Mouse (Mus musculus) urinary bladder, postnatal 0 days (tissue): ENCODE results near the gene Gm42517. TPM values are rescaled to one million over a fixed set of nuclear protein-coding genes. Genes with fewer than 3 reads are reported as not detected.

Experiments used
- polyA plus RNA-seq: library from polyadenylated mRNA; unstranded; fragments of >200 nt; fragmentation: Nextera tagmentation; extraction: Ambion mirVana; gene quantifications from 2 replicates; pipeline ENCODE4 v1.2.1, GENCODE M21; 2015

Gene Gm42517
- 0.11 and 0.13 TPM in 2 replicates for polyA plus RNA-seq

DNA sequence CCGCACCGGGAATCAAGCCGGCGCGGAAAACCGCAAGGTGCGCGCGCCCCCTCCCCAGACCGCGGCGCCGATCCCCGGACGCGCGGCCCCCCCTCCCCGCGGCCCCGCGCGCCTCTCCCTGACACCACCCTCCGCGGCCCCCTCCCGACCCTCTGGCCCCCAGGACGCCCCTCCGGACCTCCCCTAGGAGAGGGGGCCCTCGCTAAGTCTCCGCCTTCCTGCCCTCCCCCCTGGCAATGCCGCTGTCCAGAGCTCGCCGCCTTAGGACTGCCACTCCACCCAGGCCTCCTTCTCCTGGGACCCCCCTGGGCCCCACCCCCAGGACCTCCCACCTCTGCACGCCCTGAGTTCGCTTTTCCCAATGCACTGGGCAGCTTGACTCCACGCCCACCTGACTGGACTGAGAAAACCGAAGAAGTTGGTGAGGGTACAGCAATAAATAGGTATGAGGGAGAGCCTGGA is at the start of gene Gm42517:
Gene Gm42517 (minus strand): TSS at position 52 of the 462 bp plus-strand sequence.

DNA sequence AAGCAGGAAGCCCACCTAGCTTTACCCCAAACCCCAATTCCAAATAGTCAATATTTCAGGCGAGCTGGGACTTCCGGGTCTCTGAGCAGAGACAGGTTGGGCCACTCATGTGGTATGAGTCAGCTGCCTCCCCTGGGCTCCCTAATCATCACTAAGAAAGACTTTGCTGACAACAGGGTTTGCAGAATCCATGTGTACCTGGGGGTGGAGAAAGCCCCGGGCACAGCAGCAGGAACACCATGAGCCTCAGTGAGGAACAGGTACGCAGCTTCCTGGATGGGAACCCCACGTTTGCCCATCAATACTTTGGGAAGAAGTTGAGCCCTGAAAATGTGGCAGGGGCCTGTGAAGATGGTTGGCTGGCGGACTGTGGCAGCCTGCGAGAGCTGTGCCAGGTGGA is 20.5 kb upstream of the Gm42517 start, which contains the start of gene Pde6b:
Gene Pde6b (plus strand): TSS at position 191 of the 400 bp plus-strand sequence.

Other genes with a start within 250 kb of the Gm42517 start
- gene Tmed5, start 235.3 kb downstream of the Gm42517 start, polyA plus RNA-seq = 34.6 and 37.4 TPM in 2 replicates
- 2.0 and 2.6 TPM in 2 replicates for gene Ccdc18, start 235.0 kb downstream of the Gm42517 start, polyA plus RNA-seq
- 22.6 and 27.0 TPM in 2 replicates for gene Dr1, start 99.0 kb downstream of the Gm42517 start, polyA plus RNA-seq
- 4.5 and 5.8 TPM in 2 replicates for gene Pigg, start 55.3 kb downstream of the Gm42517 start, polyA plus RNA-seq
- gene Pde6b, start 20.5 kb upstream of the Gm42517 start, polyA plus RNA-seq = 0.17 and 0.24 TPM in 2 replicates
- gene Atp5k, start 66.5 kb upstream of the Gm42517 start, polyA plus RNA-seq = 470 and 564 TPM in 2 replicates
- 1.1 and 1.3 TPM in 2 replicates for gene Mfsd7a, start 81.0 kb upstream of the Gm42517 start, polyA plus RNA-seq
- 12.0 and 13.9 TPM in 2 replicates for gene Pcgf3, start 93.3 kb upstream of the Gm42517 start, polyA plus RNA-seq
- gene Cplx1, start 182.1 kb upstream of the Gm42517 start, polyA plus RNA-seq = 0.34 and 0.49 TPM in 2 replicates